Mouse (Mus musculus) inflammation-experienced regulatory T-cells, adult 6 months (primary cell): Measurements from ENCODE around the gene Olfr826. TPM values are rescaled to one million over a fixed set of nuclear protein-coding genes. Genes with fewer than 3 reads are reported as not detected.
"Not testable (repeated sequence)": the region's sequence is repeated elsewhere in the genome, so short reads cannot be mapped to it uniquely, and the experiment has no call there.

ENCODE experiments used
- ATAC-seq: one replicate; pipeline ENCODE4 v1.8.0; 2017
- polyA plus RNA-seq, 3 experiments: library from polyadenylated mRNA; unstranded; fragments of 100-300 nt; shearing (Covaris generic); gene quantifications; one replicate each; pipeline ENCODE4 v1.2.1; 2017

Gene Olfr826
- polyA plus RNA-seq, result not detected

DNA sequence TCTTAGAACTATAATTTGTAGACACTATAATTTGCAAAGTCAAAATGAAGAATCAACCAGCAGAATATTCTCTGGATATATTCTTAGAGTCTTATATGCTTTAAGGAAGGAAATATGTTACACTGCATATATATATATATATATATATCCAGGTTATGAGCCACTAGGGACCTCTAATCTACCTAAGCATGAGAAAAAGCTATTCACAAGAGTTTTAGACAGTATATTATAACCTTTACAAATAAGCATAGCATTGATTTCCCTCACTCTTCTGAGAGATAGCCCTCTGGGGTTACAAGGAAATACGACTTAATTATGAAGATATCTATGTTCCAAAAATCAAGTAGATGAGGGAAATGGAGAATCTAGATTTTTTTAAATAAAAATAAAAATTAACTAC is at the start of gene Olfr826:
TSS of gene Olfr826 (minus strand) at position 101 of the 400 bp plus-strand sequence.
- ATAC-seq, result no peak

DNA sequence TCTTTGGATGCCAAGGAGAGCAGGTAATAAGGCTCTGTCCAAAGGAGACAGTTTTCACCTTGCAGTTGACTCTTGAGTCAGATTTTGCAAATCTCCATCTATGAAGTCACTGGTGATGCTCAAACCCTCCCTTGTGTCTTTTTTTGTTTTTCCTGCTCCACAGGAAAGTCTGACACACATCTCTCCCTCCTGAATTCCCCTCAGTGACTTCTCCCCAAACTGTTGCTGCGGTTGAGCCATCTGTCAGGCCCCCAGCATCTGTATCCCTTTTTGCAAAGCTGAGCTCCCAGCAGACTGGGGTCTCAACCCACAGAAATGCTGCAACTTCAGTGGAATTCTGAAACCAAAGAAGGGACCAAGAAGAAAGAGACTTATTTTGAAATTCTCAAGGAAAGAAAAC is 48.1 kb upstream of the Olfr826 start:
- no peak for ATAC-seq

DNA sequence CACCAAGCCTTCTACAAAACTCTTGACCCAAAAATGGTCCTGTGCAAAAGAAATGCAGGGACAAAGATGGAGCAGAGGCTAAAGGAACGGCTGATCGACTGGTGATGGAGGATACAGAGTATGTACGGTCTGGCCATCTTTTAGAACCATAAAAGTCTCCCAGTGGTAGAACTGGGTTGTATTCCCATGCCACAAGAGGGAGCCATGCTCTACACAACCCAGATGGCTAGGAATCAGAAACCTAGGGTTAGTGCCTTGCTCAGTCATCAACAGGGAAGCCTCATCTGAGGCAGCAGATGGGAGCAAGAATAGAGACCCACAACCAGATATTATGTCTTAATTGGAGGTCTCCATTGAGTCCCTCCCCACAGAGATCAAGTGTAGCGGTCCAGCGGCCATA is 45.6 kb upstream of the Olfr826 start:
- ATAC-seq, result no peak

DNA sequence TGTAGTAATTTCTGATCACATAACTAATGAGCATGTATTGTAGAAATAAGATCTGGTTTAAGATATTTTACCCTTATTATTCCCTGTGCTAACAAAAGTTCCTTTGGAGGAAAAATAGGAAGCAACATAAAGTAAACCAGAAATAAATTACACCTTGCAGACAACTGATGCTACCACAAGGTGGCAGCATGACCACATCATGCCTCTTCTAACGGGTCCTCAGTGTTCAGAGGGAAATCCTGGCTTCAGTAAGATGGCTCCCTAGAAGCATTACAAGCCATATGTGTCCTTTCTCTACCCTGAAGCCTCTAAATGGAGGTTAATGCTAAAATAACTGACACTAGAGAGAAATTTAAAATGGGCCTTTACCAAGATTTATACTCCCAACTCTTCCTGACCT is 44.3 kb upstream of the Olfr826 start:
- ATAC-seq, result peak; percentile 86

DNA sequence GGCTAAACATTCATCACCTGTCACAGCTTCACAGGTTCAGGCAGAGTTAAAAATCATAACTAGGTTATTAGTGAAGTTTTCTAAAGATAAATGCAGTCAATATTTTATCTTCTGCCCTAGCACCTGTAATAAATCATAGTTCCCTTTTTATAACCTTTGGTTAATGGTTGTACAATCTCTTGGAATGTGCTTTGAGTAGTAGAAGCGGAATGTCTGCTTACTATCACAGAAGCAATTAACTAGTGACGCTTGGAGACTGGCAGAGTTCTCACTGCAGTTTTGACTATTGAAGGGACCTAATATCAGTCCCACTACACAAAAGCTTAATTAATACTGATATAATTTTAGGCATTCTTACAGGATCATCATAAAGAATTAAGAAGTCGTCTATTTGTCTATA is 41.0 kb upstream of the Olfr826 start:
- no peak for ATAC-seq

DNA sequence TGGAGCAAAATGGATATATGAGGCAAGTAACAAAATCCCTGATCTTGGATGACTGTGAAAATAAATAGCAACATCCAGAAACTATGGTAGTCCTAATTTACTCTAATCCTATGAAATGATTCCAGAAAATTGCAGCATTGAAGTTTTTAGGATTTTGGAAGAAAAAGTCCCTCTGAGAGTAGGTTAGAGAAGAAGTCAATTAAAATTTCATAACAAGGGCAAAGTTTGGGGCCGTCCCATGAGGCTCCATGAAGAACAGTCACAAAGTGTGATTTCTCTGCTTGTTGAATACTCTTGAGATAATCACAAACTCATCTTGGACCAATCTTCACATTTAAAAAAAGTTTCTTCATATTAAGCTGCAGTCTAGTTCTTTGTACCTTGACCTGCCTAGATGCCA is 30.3 kb upstream of the Olfr826 start, which contains the start of gene Olfr827:
TSS of gene Olfr827 (minus strand) at position 101 of the 400 bp plus-strand sequence.
- no peak for ATAC-seq

DNA sequence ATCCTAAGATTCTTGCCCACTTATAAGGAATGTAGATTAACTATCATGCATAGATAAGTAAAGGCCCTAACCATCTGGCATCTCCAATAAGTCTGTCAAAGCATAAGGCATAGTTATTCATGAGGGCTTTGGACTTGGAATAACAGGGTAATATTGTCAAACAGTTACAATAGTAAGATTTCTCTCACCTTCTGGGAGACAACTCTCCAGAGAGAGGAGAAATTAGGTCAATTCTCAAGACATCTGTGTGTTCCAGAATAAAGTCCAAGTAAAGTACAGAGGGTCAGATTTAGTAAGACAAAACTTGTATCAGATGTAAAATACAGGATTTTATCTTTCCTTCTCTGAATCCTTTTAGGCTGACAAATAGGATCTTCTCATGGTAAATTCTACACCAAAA is 17.3 kb downstream of the Olfr826 start, which contains the start of gene Olfr825:
TSS of gene Olfr825 (minus strand) at position 101 of the 400 bp plus-strand sequence.
- ATAC-seq, result no peak

DNA sequence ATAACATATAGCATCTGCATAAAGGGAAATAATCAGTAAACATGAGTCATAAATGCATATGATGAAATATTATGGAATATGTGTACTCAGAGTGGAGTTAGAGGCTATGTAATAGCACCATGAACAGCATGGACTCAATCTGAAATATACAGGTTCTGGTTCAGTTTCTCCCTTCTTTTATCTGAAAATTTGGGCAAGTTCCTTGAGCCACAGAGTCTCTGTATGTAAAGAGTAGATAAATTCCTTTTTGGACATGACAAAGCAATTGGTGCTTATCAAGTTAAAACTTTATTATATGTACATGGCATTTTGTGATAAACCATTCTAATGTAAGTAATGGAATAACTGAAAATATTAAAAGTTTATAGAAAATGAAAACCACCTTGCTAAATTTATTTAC is 18.8 kb downstream of the Olfr826 start:
- ATAC-seq, result no peak

DNA sequence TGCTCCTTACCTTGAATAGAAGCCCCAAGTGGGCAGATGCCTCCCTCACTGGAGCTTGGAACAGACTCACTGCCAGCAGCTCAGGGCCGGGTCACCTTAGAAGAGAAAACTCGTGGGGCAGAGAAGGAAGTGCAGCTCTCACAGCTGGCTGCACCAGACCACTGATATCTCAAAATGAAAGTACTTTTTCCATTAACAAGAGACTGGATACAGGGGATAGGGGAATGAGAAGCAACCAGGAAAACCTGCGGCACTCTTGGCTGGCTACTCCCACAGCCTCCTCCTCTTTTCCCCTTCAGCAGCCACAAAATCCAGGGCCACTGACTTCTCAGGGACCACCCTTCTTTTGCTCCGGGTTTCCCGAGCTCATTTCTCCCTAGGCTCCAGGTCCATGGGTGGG is 39.9 kb downstream of the Olfr826 start:
- no peak for ATAC-seq

DNA sequence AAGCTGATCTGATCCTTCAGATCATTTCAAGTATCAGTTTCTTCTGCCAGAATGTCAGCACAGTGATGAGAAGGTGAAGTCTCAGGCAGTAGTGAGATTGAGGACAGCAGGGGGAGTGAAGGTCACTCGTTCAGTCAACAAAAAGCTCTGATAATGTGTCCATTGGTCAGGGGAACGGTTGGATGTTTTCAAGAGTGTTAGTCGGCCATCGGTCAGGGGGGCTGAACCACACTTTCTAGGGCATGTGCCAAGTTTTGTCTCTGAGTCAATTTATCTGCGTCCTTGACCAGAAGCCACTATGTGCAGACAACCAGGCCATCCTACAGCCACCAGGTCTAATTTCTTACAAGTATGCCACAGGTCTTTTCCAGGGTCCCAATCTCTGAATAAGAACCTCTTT is 41.5 kb downstream of the Olfr826 start:
- not testable (repeated sequence) for ATAC-seq

DNA sequence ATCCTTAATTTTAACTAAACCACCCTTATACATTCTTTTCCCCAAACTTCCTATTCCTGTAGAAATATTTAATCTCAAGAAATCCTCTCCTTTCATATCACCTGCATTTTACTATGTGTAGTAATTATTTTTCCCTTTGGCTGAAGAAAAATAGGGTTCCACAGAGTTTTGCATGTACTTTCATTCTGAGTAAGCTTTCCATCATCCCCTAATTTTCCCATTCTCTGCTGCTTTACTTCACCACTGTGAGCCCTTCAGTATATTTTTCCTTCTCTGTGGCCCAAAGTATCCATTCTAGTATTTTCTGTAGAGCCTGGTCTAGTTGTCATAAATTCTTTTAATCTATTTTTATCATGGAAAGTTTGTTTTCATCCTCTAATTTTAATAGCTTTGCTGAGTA is 49.2 kb downstream of the Olfr826 start:
- ATAC-seq, result no peak

DNA sequence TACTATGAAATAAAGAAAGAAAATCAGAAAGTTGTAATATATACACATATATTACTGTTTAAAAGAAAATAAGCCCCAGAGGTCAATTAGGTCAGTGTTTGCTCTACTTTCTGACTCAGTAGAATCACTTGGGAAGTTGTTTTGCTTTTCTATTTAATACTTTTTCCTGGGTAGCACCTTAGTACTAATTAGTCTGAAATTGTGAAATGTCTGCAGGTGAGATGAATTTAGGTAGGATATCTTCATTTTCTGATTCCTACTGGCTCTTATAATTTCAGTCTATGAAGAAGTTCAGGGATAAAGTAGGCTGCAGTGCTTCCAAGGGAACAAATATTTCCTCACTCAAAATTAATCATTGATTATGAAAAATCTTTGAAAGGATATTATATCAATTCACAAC is 54.1 kb downstream of the Olfr826 start, which contains the start of gene Olfr824:
TSS of gene Olfr824 (minus strand) at position 101 of the 400 bp plus-strand sequence.
- not testable (repeated sequence) for ATAC-seq

Other genes starting within 250 kb of the Olfr826 start
- not detected for gene Olfr818, start 235.1 kb downstream of the Olfr826 start, polyA plus RNA-seq
- gene Olfr819, start 216.9 kb downstream of the Olfr826 start, polyA plus RNA-seq, result not detected
- gene Olfr247, start 208.0 kb downstream of the Olfr826 start, polyA plus RNA-seq, result not detected
- under 1 TPM in 1 of 3 experiments, not detected in 2; 0.19 TPM for gene Gm10310, start 199.1 kb downstream of the Olfr826 start, polyA plus RNA-seq
- not detected for gene Olfr820, start 171.6 kb downstream of the Olfr826 start, polyA plus RNA-seq
- not detected for gene Olfr821, start 153.8 kb downstream of the Olfr826 start, polyA plus RNA-seq
- under 1 TPM in 1 of 3 experiments, not detected in 2; 0.16 TPM for gene Olfr822, start 113.0 kb downstream of the Olfr826 start, polyA plus RNA-seq
- not detected for gene Olfr823, start 68.8 kb downstream of the Olfr826 start, polyA plus RNA-seq
- gene Olfr824, start 54.2 kb downstream of the Olfr826 start, polyA plus RNA-seq, result not detected
- under 1 TPM in 1 of 3 experiments, not detected in 2; 0.21 TPM for gene Olfr825, start 17.4 kb downstream of the Olfr826 start, polyA plus RNA-seq
- not detected for gene Olfr827, start 30.2 kb upstream of the Olfr826 start, polyA plus RNA-seq
- not detected for gene Neurod4, start 96.1 kb upstream of the Olfr826 start, polyA plus RNA-seq
- gene Tespa1, start 138.7 kb upstream of the Olfr826 start, polyA plus RNA-seq, result 100 to 1,000 TPM; 183 to 507 (median 400) TPM
- gene Vmn2r84, start 210.1 kb upstream of the Olfr826 start, polyA plus RNA-seq, result 1 to 10 TPM; 1.2 to 2.5 (median 2.2) TPM
- gene Vmn2r85, start 245.5 kb upstream of the Olfr826 start, polyA plus RNA-seq, result under 1 TPM in 1 of 3 experiments, not detected in 2; 0.21 TPM